Mouse (Mus musculus) heart, postnatal 0 days (tissue): ENCODE data around the gene Cuzd1. TPM values are rescaled to one million over a fixed set of nuclear protein-coding genes. Genes with fewer than 3 reads are reported as not detected.

ENCODE experiments used
- ATAC-seq: fragments of 200-750 bp; cut with Nextera tagmentation; 2 replicates; pipeline ENCODE4 v1.8.0; 2017; ENCODE audit warnings: low read depth, moderate number of reproducible peaks, moderate library complexity; ENCODE audit not compliant: insufficient read depth
- DNase-seq: peaks from one replicate; pipeline ENCODE4 v3.0.0-alpha.2; 2016; ENCODE audit warnings: low spot score
- H3K27ac ChIP-seq: fragments of 300-500 bp; sonication (generic); 2 replicates; pipeline ENCODE4 v1.5.1; 2014; ENCODE audit warnings: low read depth, mild to moderate bottlenecking
- H3K27me3 ChIP-seq: fragments of 300-500 bp; sonication (generic); 2 replicates; pipeline ENCODE4 v1.6.1; 2014; ENCODE audit warnings: low read length, mixed read lengths; ENCODE audit not compliant: control insufficient read depth, insufficient read depth
- H3K36me3 ChIP-seq: fragments of 300-500 bp; sonication (generic); replicated peaks from 2 replicates; pipeline ENCODE4 v1.6.1; 2014; ENCODE audit warnings: low read length, mixed read lengths; ENCODE audit not compliant: control insufficient read depth, insufficient read depth
- H3K4me1 ChIP-seq: fragments of 300-500 bp; sonication (generic); 2 replicates; pipeline ENCODE4 v1.6.1; 2014; ENCODE audit warnings: antibody characterized with exemption; ENCODE audit not compliant: control insufficient read depth, insufficient read depth
- H3K4me2 ChIP-seq: fragments of 300-500 bp; sonication (generic); 2 replicates; pipeline ENCODE4 v1.6.1; 2014; ENCODE audit warnings: low read depth, mild to moderate bottlenecking, low read length, moderate library complexity
- H3K4me3 ChIP-seq: fragments of 300-500 bp; sonication (generic); 2 replicates; pipeline ENCODE4 v1.5.1; 2014; ENCODE audit warnings: low read depth, low read length
- H3K9ac ChIP-seq: fragments of 300-500 bp; sonication (generic); replicated peaks from 2 replicates; pipeline ENCODE4 v1.6.1; 2014; ENCODE audit warnings: low read depth, low read length, mixed read lengths
- H3K9me3 ChIP-seq: fragments of 300-500 bp; sonication (generic); replicated peaks from 2 replicates; pipeline ENCODE4 v1.6.1; 2016; ENCODE audit warnings: low read length; ENCODE audit not compliant: control insufficient read depth
- CTCF ChIP-seq: IDR thresholded peaks from 2 replicates; pipeline ENCODE4 v1.5.1; 2016; ENCODE audit warnings: antibody characterized with exemption, control low read depth, low read depth
- EP300 ChIP-seq: IDR thresholded peaks from 2 replicates; pipeline ENCODE4 v1.6.1; 2016; ENCODE audit warnings: antibody characterized with exemption, low read depth
- WGBS: fragments of 180-500 bp; shearing (Covaris S2); extraction: QIAGEN DNeasy Blood & Tissue Kit; methylation state at CpG from one replicate; pipeline ENCODE4 v1.1.7; 2014; 5-methylcytosine and 5-hydroxymethylcytosine counted together
- polyA plus RNA-seq: library from polyadenylated mRNA; unstranded; fragments of >200 nt; fragmentation: Nextera tagmentation; extraction: Ambion mirVana; gene quantifications from 2 replicates; pipeline ENCODE4 v1.2.1, GENCODE M21; 2015
- total RNA-seq: library from RNA; depleted of rRNA; stranded (reverse); fragments of >200 nt; gene quantifications from 2 replicates; pipeline ENCODE4 v1.2.3, GENCODE M21; 2014; ENCODE audit warnings: low replicate concordance

Cuzd1 gene
- total and polyA plus RNA-seq, 2 experiments from 2014 or later = 0.60 to 0.84 TPM

- Histone ChIP-seq H3K9me3 (no peaks in the 10 kb centered on the region), H3K9ac (no peak overlapping the region), H3K4me2 (no peak overlapping the region), H3K27me3 (no peaks in the 10 kb centered on the region), H3K4me1 (no peaks in the 10 kb centered on the region), H3K27ac (no peak overlapping the region), H3K36me3 (no peaks in the 10 kb centered on the region), H3K4me3 (no peak overlapping the region)
- no peak for TF ChIP-seq EP300
- no peak for TF ChIP-seq CTCF
- ATAC-seq = no peak
- no peak for DNase-seq
- WGBS = 55% methylated on average over 2 of the region's 2 CpGs
Observed at GRCm38 (mm10) chr7:131331688-131332087, 9.6 kb upstream of the Cuzd1 start.

- Histone ChIP-seq H3K27me3 (no peaks in the 10 kb centered on the region), H3K4me1 (no peaks in the 10 kb centered on the region), H3K9ac (no peak within 1 kb of the TSS), H3K9me3 (no peaks in the 10 kb centered on the region), H3K27ac (no peak within 1 kb of the TSS), H3K36me3 (no peaks in the 10 kb centered on the region), H3K4me2 (no peak within 1 kb of the TSS), H3K4me3 (no peak within 1 kb of the TSS)
- TF ChIP-seq EP300 = no peak
- TF ChIP-seq CTCF = no peak
- no peak for ATAC-seq
- 91% methylated on average over 5 of the region's 5 CpGs for WGBS
- no peak for DNase-seq
Observed at GRCm38 (mm10) chr7:131329416-131329815, 7.3 kb upstream of the Cuzd1 start, which contains the start of gene Fam24b. TSS of gene Fam24b (minus strand) at chr7:131329516.

- no peak for DNase-seq
- H3K4me2 ChIP-seq = no peak overlapping the region
Observed at GRCm38 (mm10) chr7:131327054-131327453, 5.0 kb upstream of the Cuzd1 start.

GRCm38 (mm10) chr7:131318340-131318739 is 3.8 kb downstream of the Cuzd1 start:
- Histone ChIP-seq H3K27ac (no peak overlapping the region), H3K4me3 (no peak overlapping the region), H3K4me1 (peaks cover 6% of the 10 kb centered on the region; the same call in 1 of the 2 replicates), H3K9ac (no peak overlapping the region), H3K9me3 (no peaks in the 10 kb centered on the region), H3K27me3 (no peaks in the 10 kb centered on the region), H3K4me2 (peak overlapping the region; percentile 13; the same call in 1 of the 2 replicates), H3K36me3 (no peaks in the 10 kb centered on the region)
- DNase-seq (peak; percentile 32), ATAC-seq (no peak)
- WGBS = 44% methylated on average over 5 of the region's 7 CpGs
- no peak for TF ChIP-seq EP300
- TF ChIP-seq CTCF = no peak

More at GRCm38 (mm10) chr7:131327054-131327453, 5.0 kb upstream of the Cuzd1 start:
- TF ChIP-seq EP300 (no peak), CTCF (peak; percentile 8; the same call in 1 of the 2 replicates)
- no peak overlapping the region for H3K4me3 ChIP-seq
- H3K9ac ChIP-seq = no peak overlapping the region
- H3K27me3 ChIP-seq = no peaks in the 10 kb centered on the region
- H3K4me1 ChIP-seq = no peaks in the 10 kb centered on the region
- WGBS = 84% methylated on average over 5 of the region's 5 CpGs
- no peaks in the 10 kb centered on the region for H3K36me3 ChIP-seq
- no peak overlapping the region for H3K27ac ChIP-seq
- H3K9me3 ChIP-seq = no peaks in the 10 kb centered on the region
- no peak for ATAC-seq

- peaks cover 6% of the 10 kb centered on the region; the same call in 1 of the 2 replicates for H3K4me1 ChIP-seq
- WGBS = 51% methylated on average over 12 of the region's 12 CpGs
- no peak overlapping the region for H3K4me2 ChIP-seq
- ATAC-seq (no peak), DNase-seq (no peak)
- H3K9ac ChIP-seq = no peak overlapping the region
- no peaks in the 10 kb centered on the region for H3K36me3 ChIP-seq
- no peak overlapping the region for H3K4me3 ChIP-seq
- H3K27ac ChIP-seq = no peak overlapping the region
- TF ChIP-seq EP300 (no peak), CTCF (no peak)
- no peaks in the 10 kb centered on the region for H3K9me3 ChIP-seq
- H3K27me3 ChIP-seq = no peaks in the 10 kb centered on the region
Observed at GRCm38 (mm10) chr7:131317587-131317986, 4.5 kb downstream of the Cuzd1 start.

- no peaks in the 10 kb centered on the region for H3K9me3 ChIP-seq
- H3K4me2 ChIP-seq = no peak overlapping the region
- H3K4me3 ChIP-seq = no peak overlapping the region
- H3K27ac ChIP-seq = no peak overlapping the region
- no peak overlapping the region for H3K9ac ChIP-seq
- no peaks in the 10 kb centered on the region for H3K36me3 ChIP-seq
- TF ChIP-seq EP300 = no peak
- TF ChIP-seq CTCF = no peak
- H3K27me3 ChIP-seq = no peaks in the 10 kb centered on the region
- 83% methylated on average over 7 of the region's 7 CpGs for WGBS
- H3K4me1 ChIP-seq = peaks cover 6% of the 10 kb centered on the region; the same call in 1 of the 2 replicates
- ATAC-seq (no peak), DNase-seq (no peak)
Observed at GRCm38 (mm10) chr7:131314493-131314892, 7.6 kb downstream of the Cuzd1 start.
